Mouse (Mus musculus) neutrophil, adult 83 days (primary cell): Measurements from ENCODE around the gene Olfr776. TPM values are rescaled to one million over a fixed set of nuclear protein-coding genes. Genes with fewer than 3 reads are reported as not detected.

Experiments
- total RNA-seq, 2 experiments: library from RNA; stranded (reverse); gene quantifications; one replicate each; pipeline ENCODE4 v1.2.4; 2023

Gene Olfr776
- not detected for total RNA-seq

DNA sequence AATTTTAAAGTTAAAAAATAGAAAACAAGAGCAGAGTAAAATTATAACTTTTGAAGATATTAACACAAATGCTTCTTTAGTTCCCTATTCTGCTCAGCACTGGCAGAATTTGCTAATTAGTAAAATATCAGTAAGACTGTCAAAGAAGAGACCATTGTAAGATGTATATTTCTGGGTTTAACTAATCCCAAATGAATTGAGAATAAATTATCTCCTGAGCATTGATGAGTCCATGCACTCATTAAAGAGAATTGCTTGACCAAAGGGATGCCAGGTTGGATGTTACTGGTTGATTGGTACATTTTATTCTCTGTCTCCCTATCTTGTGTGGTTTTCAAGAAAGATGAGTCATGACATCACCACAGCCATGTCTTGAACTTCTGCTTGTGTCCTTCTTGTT, at the start of gene Olfr776:
Olfr776 (plus strand) TSS at position 301 of the 400 bp plus-strand sequence.

DNA sequence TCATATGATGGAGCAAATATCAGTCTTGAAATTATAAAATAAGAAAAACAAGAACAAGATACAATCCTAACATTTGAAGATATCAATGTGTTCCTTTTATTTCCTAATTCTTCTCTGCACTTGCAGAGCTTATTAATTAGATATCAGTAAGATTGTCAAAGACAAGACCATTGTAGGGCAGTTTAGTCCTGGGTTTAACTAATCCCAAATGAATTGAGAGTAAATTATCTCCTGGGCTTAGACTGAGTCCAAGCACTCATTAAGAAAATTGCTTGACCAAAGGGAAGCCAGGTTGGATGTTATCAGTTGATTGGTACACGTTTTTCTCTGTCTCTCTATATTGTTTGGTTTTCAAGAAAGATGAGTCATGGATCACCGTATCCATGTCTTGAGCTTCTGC, 23.0 kb upstream of the Olfr776 start, which contains the start of gene Olfr774:
Olfr774 (plus strand) TSS at position 301 of the 400 bp plus-strand sequence.

DNA sequence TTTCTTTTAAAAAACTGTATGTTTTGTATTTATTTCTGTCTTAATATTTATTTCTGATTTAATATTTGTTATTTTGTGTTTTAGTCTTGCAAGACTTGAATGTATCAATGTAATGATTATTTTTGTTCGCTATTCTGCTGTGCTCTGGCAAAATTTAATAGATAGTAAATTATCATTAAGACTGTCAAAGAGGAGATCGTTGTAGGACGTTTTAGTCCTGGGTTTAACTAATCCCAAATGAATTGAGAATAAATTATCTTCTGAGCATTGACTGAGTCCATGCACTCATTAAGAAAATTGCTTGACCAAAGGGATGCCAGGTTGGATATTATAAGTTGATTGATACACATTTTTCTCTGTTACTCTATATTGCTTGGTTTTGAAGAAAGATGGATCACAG, 10.8 kb upstream of the Olfr776 start, which contains the start of gene Olfr775:
Olfr775 (plus strand) TSS at position 301 of the 400 bp plus-strand sequence.

DNA sequence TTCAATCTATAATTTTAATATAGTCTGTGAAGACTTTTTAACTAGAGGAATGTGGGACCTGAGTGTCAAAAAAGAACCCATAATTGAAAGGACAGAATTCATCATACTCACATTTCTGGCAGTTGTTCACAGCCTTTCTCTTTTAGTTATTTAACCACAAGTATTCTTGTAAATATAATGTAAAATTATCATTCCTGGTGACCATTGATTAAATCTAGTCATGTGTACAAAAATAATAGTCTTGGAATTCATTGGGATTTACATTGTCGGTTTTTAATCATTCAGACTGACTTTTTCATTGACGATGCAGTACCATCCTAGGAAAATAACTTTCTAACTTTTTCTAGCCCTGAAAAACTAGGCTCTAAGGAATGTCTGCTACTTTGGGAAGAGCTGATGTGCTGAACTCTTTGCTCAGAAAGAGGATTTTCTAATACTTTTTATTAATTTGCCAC, 12.2 kb downstream of the Olfr776 start, which contains the start of gene Olfr777:
Olfr777 (minus strand) TSS at position 405 of the 455 bp plus-strand sequence.

Other genes starting within 250 kb of the Olfr776 start
- gene Olfr763, start 248.3 kb upstream of the Olfr776 start, total RNA-seq, result not detected
- not detected for gene Olfr764-ps1, start 219.2 kb upstream of the Olfr776 start, total RNA-seq
- gene Olfr765, start 209.1 kb upstream of the Olfr776 start, total RNA-seq, result not detected
- gene Olfr766-ps1, start 190.2 kb upstream of the Olfr776 start, total RNA-seq, result not detected
- gene Olfr767, start 176.2 kb upstream of the Olfr776 start, total RNA-seq, result not detected
- gene Olfr768, start 159.8 kb upstream of the Olfr776 start, total RNA-seq, result not detected
- not detected for gene Olfr769, start 141.3 kb upstream of the Olfr776 start, total RNA-seq
- gene Olfr770, start 120.1 kb upstream of the Olfr776 start, total RNA-seq, result not detected
- gene Olfr771, start 94.4 kb upstream of the Olfr776 start, total RNA-seq, result not detected
- gene Olfr772, start 81.2 kb upstream of the Olfr776 start, total RNA-seq, result not detected
- not detected for gene Olfr773, start 71.7 kb upstream of the Olfr776 start, total RNA-seq
- not detected for gene Olfr774, start 22.9 kb upstream of the Olfr776 start, total RNA-seq
- gene Olfr775, start 10.7 kb upstream of the Olfr776 start, total RNA-seq, result not detected
- gene Olfr777, start 12.4 kb downstream of the Olfr776 start, total RNA-seq, result not detected
- gene Olfr780, start 59.0 kb downstream of the Olfr776 start, total RNA-seq, result not detected
- gene Olfr781, start 69.7 kb downstream of the Olfr776 start, total RNA-seq, result not detected
- gene Olfr782, start 89.7 kb downstream of the Olfr776 start, total RNA-seq, result not detected
- under 1 TPM in 1 of 2 experiments, not detected in 1; 0.13 TPM for gene Olfr784, start 125.0 kb downstream of the Olfr776 start, total RNA-seq
- not detected for gene Olfr785, start 146.3 kb downstream of the Olfr776 start, total RNA-seq
- not detected for gene Olfr786, start 168.2 kb downstream of the Olfr776 start, total RNA-seq
- not detected for gene Olfr787, start 202.7 kb downstream of the Olfr776 start, total RNA-seq
- gene Olfr788, start 211.9 kb downstream of the Olfr776 start, total RNA-seq, result not detected
- not detected for gene Olfr789, start 225.6 kb downstream of the Olfr776 start, total RNA-seq
- gene Olfr790, start 239.4 kb downstream of the Olfr776 start, total RNA-seq, result not detected